Mouse (Mus musculus) layer of hippocampus, postnatal 10 days (tissue): ENCODE results near the gene Galnt17. TPM values are rescaled to one million over a fixed set of nuclear protein-coding genes. Genes with fewer than 3 reads are reported as not detected.

Experiments
- DNase-seq, 2 experiments: peaks; one replicate each; pipeline ENCODE4 v3.0.0; 2021; ENCODE audit warnings: low spot score in 2 of 2
- long read RNA-seq: library from polyadenylated mRNA; stranded (forward); transcript quantifications from one replicate; pipeline ENCODE4 v2.0.0, GENCODE M21; 2023
- total RNA-seq, 2 experiments: library from RNA; stranded (reverse); gene quantifications; 2 replicates each; pipeline ENCODE4 v1.2.3; 2021

The Galnt17 gene
- 10 to 100 TPM; 66.9 to 69.7 TPM for total RNA-seq
- long read RNA-seq, partial matches to known transcripts = 2 of 14 reads
- long read RNA-seq, other reads (novel, unspliced or antisense) = 12 of 14 reads

- no peak for DNase-seq
Observed at GRCm38 (mm10) chr5:131308397-131308796, at the start of gene Galnt17. TSS of gene Galnt17 (minus strand) at chr5:131308497.

GRCm38 (mm10) chr5:131334536-131334935 lies 26.2 kb upstream of the Galnt17 start:
- peak in 1 of 2 experiments; percentile 13 for DNase-seq

- no peak for DNase-seq
Observed at GRCm38 (mm10) chr5:131321286-131321685, 13.0 kb upstream of the Galnt17 start.

GRCm38 (mm10) chr5:131319605-131320004 lies 11.3 kb upstream of the Galnt17 start:
- DNase-seq = no peak

GRCm38 (mm10) chr5:131319141-131319540 lies 10.8 kb upstream of the Galnt17 start:
- no peak for DNase-seq

- no peak for DNase-seq
Observed at GRCm38 (mm10) chr5:131315016-131315415, 6.7 kb upstream of the Galnt17 start.

GRCm38 (mm10) chr5:131307656-131308151 lies 593 bp downstream of the Galnt17 start:
- DNase-seq = peak; percentile 87 to 89

- peak; percentile 65 to 68 for DNase-seq
Observed at GRCm38 (mm10) chr5:131306908-131307655, 1.2 kb downstream of the Galnt17 start.

GRCm38 (mm10) chr5:131306321-131306907 lies 1.9 kb downstream of the Galnt17 start:
- peak; percentile 18 to 30 for DNase-seq

GRCm38 (mm10) chr5:131305223-131305622 lies 3.1 kb downstream of the Galnt17 start:
- peak in 1 of 2 experiments; percentile 23 for DNase-seq

- no peak for DNase-seq
Observed at GRCm38 (mm10) chr5:131301526-131301925, 6.8 kb downstream of the Galnt17 start.

GRCm38 (mm10) chr5:131293726-131294449 lies 14.4 kb downstream of the Galnt17 start:
- no peak for DNase-seq

- no peak for DNase-seq
Observed at GRCm38 (mm10) chr5:131287091-131287490, 21.2 kb downstream of the Galnt17 start.

GRCm38 (mm10) chr5:131286680-131287079 lies 21.6 kb downstream of the Galnt17 start:
- no peak for DNase-seq

- DNase-seq = peak in 1 of 2 experiments; percentile 36
Observed at GRCm38 (mm10) chr5:131280349-131280748, 27.9 kb downstream of the Galnt17 start.

GRCm38 (mm10) chr5:131279286-131279685 lies 29.0 kb downstream of the Galnt17 start:
- no peak for DNase-seq

- peak; percentile 30 to 56 for DNase-seq
Observed at GRCm38 (mm10) chr5:131277227-131277626, 31.1 kb downstream of the Galnt17 start.

GRCm38 (mm10) chr5:131266291-131266690 lies 42.0 kb downstream of the Galnt17 start:
- DNase-seq = no peak

- no peak for DNase-seq
Observed at GRCm38 (mm10) chr5:131264145-131264544, 44.2 kb downstream of the Galnt17 start.

GRCm38 (mm10) chr5:131250701-131251636 lies 57.3 kb downstream of the Galnt17 start:
- DNase-seq = no peak
